Mouse (Mus musculus) lung, embryonic 14.5 days (tissue): ENCODE results near the gene Gnmt. TPM values are rescaled to one million over a fixed set of nuclear protein-coding genes. Genes with fewer than 3 reads are reported as not detected.

Experiments used
- ATAC-seq: fragments of 200-750 bp; cut with Nextera tagmentation; 2 replicates; pipeline ENCODE4 v1.8.0; 2017; ENCODE audit warnings: mild to moderate bottlenecking, moderate TSS enrichment, moderate library complexity; ENCODE audit not compliant: insufficient read depth
- DNase-seq: peaks from one replicate; pipeline ENCODE4 v3.0.0-alpha.2; 2015
- H3K27ac ChIP-seq: fragments of 300-500 bp; sonication (generic); 2 replicates; pipeline ENCODE4 v1.5.1; 2014; ENCODE audit warnings: low read depth, mild to moderate bottlenecking, moderate library complexity
- H3K27me3 ChIP-seq: fragments of 300-500 bp; sonication (generic); 2 replicates; pipeline ENCODE4 v1.6.1; 2014; ENCODE audit warnings: low read length, control low read depth; ENCODE audit not compliant: insufficient read depth
- H3K36me3 ChIP-seq: fragments of 300-500 bp; sonication (generic); 2 replicates; pipeline ENCODE4 v1.6.1; 2014; ENCODE audit warnings: control low read depth; ENCODE audit not compliant: insufficient read depth
- H3K4me1 ChIP-seq: fragments of 300-500 bp; sonication (generic); 2 replicates; pipeline ENCODE4 v1.6.1; 2014; ENCODE audit warnings: antibody characterized with exemption, control low read depth; ENCODE audit not compliant: insufficient read depth
- H3K4me2 ChIP-seq: fragments of 300-500 bp; sonication (generic); 2 replicates; pipeline ENCODE4 v1.6.1; 2014; ENCODE audit warnings: mild to moderate bottlenecking
- H3K4me3 ChIP-seq: fragments of 300-500 bp; sonication (generic); 2 replicates; pipeline ENCODE4 v1.5.1; 2014; ENCODE audit warnings: low read depth, low read length
- H3K9ac ChIP-seq: fragments of 300-500 bp; sonication (generic); 2 replicates; pipeline ENCODE4 v1.6.1; 2014
- H3K9me3 ChIP-seq: fragments of 300-500 bp; sonication (generic); 2 replicates; pipeline ENCODE4 v1.6.1; 2016; ENCODE audit warnings: low read depth, low read length, control low read depth
- CTCF ChIP-seq: IDR thresholded peaks from 2 replicates; pipeline ENCODE4 v1.5.1; 2016; ENCODE audit warnings: antibody characterized with exemption, low read depth
- WGBS: fragments of 180-500 bp; shearing (Covaris S2); extraction: QIAGEN DNeasy Blood & Tissue Kit; methylation state at CpG from one replicate; pipeline ENCODE4 v1.1.7; 2014; 5-methylcytosine and 5-hydroxymethylcytosine counted together
- polyA plus RNA-seq: library from polyadenylated mRNA; unstranded; fragments of >200 nt; fragmentation: Nextera tagmentation; extraction: Ambion mirVana; gene quantifications from 2 replicates; pipeline ENCODE4 v1.2.1, GENCODE M21; 2014

Gene Gnmt
- polyA plus RNA-seq, 1 experiment from 2014 or later, result 1.5 TPM

GRCm38 (mm10) chr17:46727271-46727670, 1.7 kb downstream of the Gnmt start:
- Histone ChIP-seq H3K4me1 (no peaks in the 10 kb centered on the region), H3K4me2 (no peak overlapping the region), H3K9ac (no peak overlapping the region), H3K36me3 (peaks cover 24% of the 10 kb centered on the region; the same call in 1 of the 2 replicates), H3K27ac (no peak overlapping the region), H3K4me3 (no peak overlapping the region), H3K9me3 (no peaks in the 10 kb centered on the region), H3K27me3 (peaks cover 9% of the 10 kb centered on the region; the same call in 1 of the 2 replicates)
- TF ChIP-seq CTCF, result no peak
- DNase-seq, result no peak
- WGBS, result 88% methylated on average over 11 of the region's 11 CpGs
- no peak for ATAC-seq

- ATAC-seq (no peak), DNase-seq (no peak)
- Histone ChIP-seq H3K9me3 (no peaks in the 10 kb centered on the region), H3K27me3 (peaks cover 9% of the 10 kb centered on the region; the same call in 1 of the 2 replicates), H3K9ac (no peak overlapping the region), H3K27ac (no peak overlapping the region), H3K36me3 (peaks cover 35% of the 10 kb centered on the region), H3K4me2 (no peak overlapping the region), H3K4me1 (no peaks in the 10 kb centered on the region), H3K4me3 (no peak overlapping the region)
- 86% methylated on average over 26 of the region's 26 CpGs for WGBS
- TF ChIP-seq CTCF, result no peak
Measured at GRCm38 (mm10) chr17:46725731-46726645, 3.0 kb downstream of the Gnmt start.

- H3K27ac ChIP-seq, result no peak overlapping the region
- no peak overlapping the region for H3K4me2 ChIP-seq
- peak; percentile 64 for TF ChIP-seq CTCF
- no peaks in the 10 kb centered on the region for H3K9me3 ChIP-seq
- H3K4me3 ChIP-seq, result no peak overlapping the region
- H3K27me3 ChIP-seq, result peaks cover 9% of the 10 kb centered on the region; the same call in 1 of the 2 replicates
- ATAC-seq (no peak), DNase-seq (peak; percentile 69)
- 50% methylated on average over 9 of the region's 9 CpGs for WGBS
- no peak overlapping the region for H3K9ac ChIP-seq
- H3K4me1 ChIP-seq, result no peaks in the 10 kb centered on the region
- H3K36me3 ChIP-seq, result peaks cover 37% of the 10 kb centered on the region
Measured at GRCm38 (mm10) chr17:46725273-46725672, 3.7 kb downstream of the Gnmt start.

- Histone ChIP-seq H3K36me3 (peaks cover 37% of the 10 kb centered on the region), H3K27me3 (peaks cover 8% of the 10 kb centered on the region; the same call in 1 of the 2 replicates), H3K9ac (no peak overlapping the region), H3K4me3 (no peak overlapping the region), H3K4me2 (no peak overlapping the region), H3K4me1 (no peaks in the 10 kb centered on the region), H3K27ac (no peak overlapping the region), H3K9me3 (no peaks in the 10 kb centered on the region)
- TF ChIP-seq CTCF, result no peak
- no peak for ATAC-seq
- no peak for DNase-seq
- 78% methylated on average over 20 of the region's 20 CpGs for WGBS
Measured at GRCm38 (mm10) chr17:46724477-46725084, 4.4 kb downstream of the Gnmt start.

GRCm38 (mm10) chr17:46721077-46721476, 7.9 kb downstream of the Gnmt start:
- no peak overlapping the region for H3K27ac ChIP-seq
- H3K4me3 ChIP-seq, result no peak overlapping the region
- DNase-seq (no peak), ATAC-seq (no peak)
- H3K4me1 ChIP-seq, result no peaks in the 10 kb centered on the region
- no peak overlapping the region for H3K4me2 ChIP-seq
- H3K9me3 ChIP-seq, result no peaks in the 10 kb centered on the region
- H3K27me3 ChIP-seq, result no peaks in the 10 kb centered on the region
- peaks cover 49% of the 10 kb centered on the region for H3K36me3 ChIP-seq
- no peak for TF ChIP-seq CTCF
- WGBS, result 77% methylated on average over 7 of the region's 7 CpGs
- H3K9ac ChIP-seq, result no peak overlapping the region

GRCm38 (mm10) chr17:46714756-46715481, 14.0 kb downstream of the Gnmt start:
- Histone ChIP-seq H3K27ac (no peak overlapping the region), H3K4me2 (no peak overlapping the region), H3K4me1 (peaks cover 3% of the 10 kb centered on the region; the same call in 1 of the 2 replicates), H3K9ac (no peak overlapping the region), H3K36me3 (peaks cover 46% of the 10 kb centered on the region), H3K4me3 (no peak overlapping the region), H3K9me3 (no peaks in the 10 kb centered on the region), H3K27me3 (no peaks in the 10 kb centered on the region)
- no peak for TF ChIP-seq CTCF
- no peak for ATAC-seq
- DNase-seq, result no peak
- 90% methylated on average over 11 of the region's 11 CpGs for WGBS

- Histone ChIP-seq H3K36me3 (peaks cover 42% of the 10 kb centered on the region), H3K27me3 (no peaks in the 10 kb centered on the region), H3K9me3 (no peaks in the 10 kb centered on the region), H3K27ac (no peak overlapping the region), H3K9ac (no peak overlapping the region), H3K4me2 (no peak overlapping the region), H3K4me3 (no peak overlapping the region), H3K4me1 (peaks cover 3% of the 10 kb centered on the region; the same call in 1 of the 2 replicates)
- no peak for TF ChIP-seq CTCF
- ATAC-seq, result no peak
- 87% methylated on average over 9 of the region's 9 CpGs for WGBS
- DNase-seq, result no peak
Measured at GRCm38 (mm10) chr17:46713849-46714248, 15.1 kb downstream of the Gnmt start.
